Mouse (Mus musculus): ENCODE results near the gene Xlr. TPM values are rescaled to one million over a fixed set of nuclear protein-coding genes. Genes with fewer than 3 reads are reported as not detected.
"Not testable (repeated sequence)": the region's sequence is repeated elsewhere in the genome, so short reads cannot be mapped to it uniquely, and the experiment has no call there.

Gene Xlr
- polyA plus RNA-seq (2015; fragmentation: Nextera tagmentation; extraction: Ambion mirVana): 1.7 and 2.7 TPM in 2 replicates

- H3K4me2 ChIP-seq (replicated peaks); ATAC-seq; H3K4me1 ChIP-seq (replicated peaks); H3K9me3 ChIP-seq; H3K27ac ChIP-seq; H3K27me3 ChIP-seq (replicated peaks); H3K4me3 ChIP-seq (replicated peaks); H3K9ac ChIP-seq; H3K36me3 ChIP-seq: not testable (repeated sequence)
- WGBS: 78% methylated on average over 11 of the region's 11 CpGs
These were observed at the start of gene Xlr for GRCm38 (mm10) chrX:53797519-53797918. TSS of gene Xlr (minus strand) at chrX:53797706.

- H3K4me2 ChIP-seq (replicated peaks): no peak overlapping the region
- no peaks in the 10 kb centered on the region for H3K36me3 ChIP-seq
- no peaks in the 10 kb centered on the region for H3K4me1 ChIP-seq (replicated peaks)
- H3K27ac ChIP-seq: no peak overlapping the region
- no peaks in the 10 kb centered on the region for H3K9me3 ChIP-seq
- H3K4me3 ChIP-seq (replicated peaks): no peak overlapping the region
- H3K9ac ChIP-seq: no peak overlapping the region
- no peaks in the 10 kb centered on the region for H3K27me3 ChIP-seq (replicated peaks)
- ATAC-seq: no peak
- 41% methylated on average over 3 of the region's 3 CpGs for WGBS
These were observed 1.6 kb upstream of the Xlr start for GRCm38 (mm10) chrX:53799074-53799473.

GRCm38 (mm10) chrX:53776276-53776675, 21.2 kb downstream of the Xlr start, which contains the start of gene Zfp36l3:
TSS of gene Zfp36l3 (minus strand) at chrX:53776394.
- no peak for ATAC-seq
- Histone ChIP-seq H3K4me3 (replicated peaks) (no peak within 1 kb of the TSS), H3K27ac (no peak within 1 kb of the TSS), H3K4me1 (replicated peaks) (no peaks in the 10 kb centered on the region), H3K4me2 (replicated peaks) (no peak within 1 kb of the TSS), H3K27me3 (replicated peaks) (no peaks in the 10 kb centered on the region), H3K9me3 (no peaks in the 10 kb centered on the region), H3K36me3 (no peaks in the 10 kb centered on the region), H3K9ac (no peak within 1 kb of the TSS)
- 88% methylated on average over 12 of the region's 12 CpGs for WGBS

- no peak within 1 kb of the TSS for H3K4me3 ChIP-seq (replicated peaks)
- ATAC-seq: no peak
- no peaks in the 10 kb centered on the region for H3K4me1 ChIP-seq (replicated peaks)
These were observed 39.8 kb downstream of the Xlr start, which contains the start of gene 1700013H16Rik for GRCm38 (mm10) chrX:53757736-53758135. TSS of gene 1700013H16Rik (minus strand) at chrX:53757831.

GRCm38 (mm10) chrX:53752851-53753250, 44.7 kb downstream of the Xlr start:
- Histone ChIP-seq H3K4me1 (replicated peaks) (no peaks in the 10 kb centered on the region), H3K4me2 (replicated peaks) (no peak overlapping the region), H3K9me3 (no peaks in the 10 kb centered on the region), H3K27ac (no peak overlapping the region), H3K4me3 (replicated peaks) (no peak overlapping the region), H3K27me3 (replicated peaks) (no peaks in the 10 kb centered on the region), H3K36me3 (no peaks in the 10 kb centered on the region), H3K9ac (no peak overlapping the region)
- 93% methylated on average over 1 of the region's 1 CpGs for WGBS
- no peak for ATAC-seq

More at GRCm38 (mm10) chrX:53757736-53758135, 39.8 kb downstream of the Xlr start, which contains the start of gene 1700013H16Rik:
- 95% methylated on average over 16 of the region's 16 CpGs for WGBS
- Histone ChIP-seq H3K36me3 (no peaks in the 10 kb centered on the region), H3K9ac (no peak within 1 kb of the TSS), H3K27ac (no peak within 1 kb of the TSS), H3K4me2 (replicated peaks) (no peak within 1 kb of the TSS), H3K27me3 (replicated peaks) (no peaks in the 10 kb centered on the region), H3K9me3 (no peaks in the 10 kb centered on the region)

- Histone ChIP-seq H3K4me3 (replicated peaks) (no peak overlapping the region), H3K4me1 (replicated peaks) (no peaks in the 10 kb centered on the region), H3K27me3 (replicated peaks) (no peaks in the 10 kb centered on the region), H3K36me3 (no peaks in the 10 kb centered on the region), H3K27ac (no peak overlapping the region), H3K9me3 (no peaks in the 10 kb centered on the region), H3K4me2 (replicated peaks) (no peak overlapping the region), H3K9ac (no peak overlapping the region)
- 81% methylated on average over 2 of the region's 2 CpGs for WGBS
- ATAC-seq: no peak
These were observed 68.5 kb downstream of the Xlr start for GRCm38 (mm10) chrX:53728967-53729366.

Other genes starting within 250 kb of the Xlr start
- gene Rtl8c, start 189.7 kb downstream of the Xlr start, polyA plus RNA-seq (2015; fragmentation: Nextera tagmentation; extraction: Ambion mirVana): 26.1 and 28.0 TPM in 2 replicates
- gene Gm14597, start 188.7 kb downstream of the Xlr start, polyA plus RNA-seq (2015; fragmentation: Nextera tagmentation; extraction: Ambion mirVana): not detected in 2 replicates
- gene Rtl8a, start 154.0 kb downstream of the Xlr start, polyA plus RNA-seq (2015; fragmentation: Nextera tagmentation; extraction: Ambion mirVana): 48.5 and 52.1 TPM in 2 replicates
- gene Rtl8b, start 127.3 kb downstream of the Xlr start, polyA plus RNA-seq (2015; fragmentation: Nextera tagmentation; extraction: Ambion mirVana): 46.8 and 47.3 TPM in 2 replicates
- 0.10 and 0.11 TPM in 2 replicates for gene 4930502E18Rik, start 72.9 kb downstream of the Xlr start, polyA plus RNA-seq (2015; fragmentation: Nextera tagmentation; extraction: Ambion mirVana)
- gene 1700013H16Rik, start 39.9 kb downstream of the Xlr start, polyA plus RNA-seq (2015; fragmentation: Nextera tagmentation; extraction: Ambion mirVana): 0.11 TPM in 1 of 2 replicates, not detected in the other
- gene Zfp36l3, start 21.3 kb downstream of the Xlr start, polyA plus RNA-seq (2015; fragmentation: Nextera tagmentation; extraction: Ambion mirVana): not detected in 2 replicates

Measured in intestine, embryonic 15.5 days (tissue).